Mouse (Mus musculus): ENCODE measurements around the gene Zfp663. TPM values are rescaled to one million over a fixed set of nuclear protein-coding genes. Genes with fewer than 3 reads are reported as not detected.

Zfp663 gene
- total RNA-seq, 2 experiments from 2014 or later = 0.50 TPM; not detected in 1

DNA sequence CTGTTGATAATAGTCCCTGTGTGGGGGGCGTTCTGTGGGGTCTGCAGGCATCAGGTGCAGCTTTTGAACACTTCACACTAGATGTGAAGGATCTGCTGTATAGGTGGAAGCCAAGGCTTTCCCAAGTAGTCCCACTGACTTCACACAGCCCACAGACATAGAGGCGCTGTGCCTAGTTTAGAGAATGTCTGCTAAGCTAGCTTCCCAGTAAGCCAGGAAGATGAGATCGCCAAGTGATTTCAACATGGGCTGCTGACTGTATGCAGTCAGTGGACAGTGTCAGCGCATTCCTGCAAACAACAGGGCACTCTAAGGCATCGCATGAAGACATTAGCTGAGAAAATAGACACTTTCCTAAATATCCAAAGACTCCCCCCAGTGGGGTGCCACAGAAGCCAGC is 6.9 kb upstream of the Zfp663 start:
- intact Hi-C loops (cut with DNase I) = no loop called here
- peak in 1 of 2 experiments; percentile 53 for DNase-seq (ENCODE audit: low spot score in 2 of 2)

DNA sequence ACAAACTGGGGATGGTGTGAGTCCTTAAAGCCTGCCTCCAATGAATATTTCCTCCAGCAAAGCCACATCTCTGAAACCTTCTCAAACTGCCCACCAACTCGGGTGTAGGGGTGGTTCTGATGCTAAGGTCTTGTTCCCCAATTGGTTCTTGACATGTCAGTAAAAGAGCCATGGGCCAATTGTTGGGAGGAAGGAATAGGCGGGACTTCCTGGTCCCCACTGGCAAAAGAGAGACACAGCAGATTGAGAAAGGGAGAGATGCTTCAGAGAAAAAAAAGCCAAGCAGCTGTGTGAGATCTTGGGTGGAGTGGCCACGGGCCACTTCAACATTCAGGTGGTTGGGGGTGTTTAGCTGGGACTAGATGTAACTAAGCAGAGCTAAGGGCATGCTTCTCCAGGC is 2.5 kb upstream of the Zfp663 start:
- DNase-seq (ENCODE audit: low spot score in 2 of 2) = peak; percentile 42 to 75
- intact Hi-C loops (cut with DNase I) = no loop called here

DNA sequence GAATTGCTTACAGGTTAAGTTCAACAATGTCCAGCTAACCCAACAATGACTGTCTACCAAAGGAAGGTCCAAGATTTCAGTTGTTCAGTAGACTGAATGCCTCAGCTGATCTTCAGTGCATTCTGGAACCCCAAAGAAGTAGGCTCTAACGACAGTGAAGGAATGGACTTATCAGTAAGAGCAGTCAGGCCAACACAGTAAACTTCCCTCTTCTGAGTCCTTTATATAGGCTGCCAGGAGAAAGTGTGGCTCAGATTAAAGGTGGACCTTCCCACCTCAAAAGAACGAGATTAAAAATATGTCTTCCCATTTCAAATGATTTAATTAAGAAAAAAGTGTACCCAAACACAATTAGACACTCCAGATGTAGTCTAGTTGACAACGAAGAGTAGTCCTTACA is 1.8 kb upstream of the Zfp663 start:
- intact Hi-C loops (cut with DNase I) = no loop called here

DNA sequence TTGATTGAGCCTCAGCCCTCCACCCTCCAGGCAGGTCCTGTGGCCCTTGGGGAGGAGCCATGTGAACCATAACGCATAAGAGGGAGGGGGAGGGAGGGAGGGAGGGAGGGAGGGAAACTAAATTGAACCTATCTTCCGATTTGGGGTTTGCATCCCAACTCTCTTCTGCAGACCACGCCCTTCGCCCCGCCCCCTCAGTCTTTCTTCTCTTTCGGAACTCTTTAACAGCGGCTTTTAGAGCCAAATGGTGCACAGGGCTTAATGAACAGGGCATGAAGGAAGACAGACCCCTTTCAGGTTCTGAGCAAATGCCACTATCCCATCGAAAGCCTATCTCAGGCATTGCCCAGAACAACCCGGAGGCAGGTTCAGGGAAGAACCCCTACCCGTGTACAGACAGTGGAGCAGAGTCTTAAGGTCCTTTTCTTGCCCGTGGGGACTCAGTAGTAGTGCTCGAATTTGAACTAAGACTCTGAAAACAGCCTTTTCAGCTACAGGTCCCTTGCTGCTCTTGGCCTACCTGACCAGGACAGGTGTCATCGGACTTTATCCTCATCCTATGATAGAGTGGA is 575 bp downstream of the Zfp663 start:
- no peak for DNase-seq (ENCODE audit: low spot score in 2 of 2)
- intact Hi-C loops (cut with DNase I) = no loop called here

More for the DNA sequence above, 1.8 kb upstream of the Zfp663 start:
- DNase-seq (ENCODE audit: low spot score in 2 of 2) = no peak

DNA sequence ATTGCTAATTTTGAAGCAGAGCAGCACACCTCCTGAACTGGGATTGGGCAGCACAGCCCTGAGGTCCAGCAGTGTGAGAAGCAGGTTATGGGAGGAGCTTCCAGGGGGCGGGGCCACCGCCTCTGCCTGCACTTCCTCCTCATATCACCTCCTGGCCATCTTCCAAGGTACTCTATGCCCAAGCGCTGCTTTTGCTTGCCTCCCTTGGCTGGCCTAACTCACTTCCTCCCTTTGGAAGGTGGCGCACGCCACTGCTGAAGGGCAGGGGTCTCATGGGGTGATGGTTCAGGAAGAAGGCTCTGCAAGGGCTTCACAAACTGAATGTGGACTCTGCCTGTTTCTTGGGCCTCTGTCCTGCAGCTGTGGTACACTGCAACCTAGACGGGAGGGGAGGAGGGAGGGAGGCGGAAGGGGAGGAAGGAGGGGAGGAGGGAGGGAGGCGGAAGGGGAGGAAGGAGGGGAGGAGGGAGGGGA is 1.4 kb downstream of the Zfp663 start:
- intact Hi-C loops (cut with DNase I) = no loop called here
- DNase-seq (ENCODE audit: low spot score in 2 of 2) = no peak

DNA sequence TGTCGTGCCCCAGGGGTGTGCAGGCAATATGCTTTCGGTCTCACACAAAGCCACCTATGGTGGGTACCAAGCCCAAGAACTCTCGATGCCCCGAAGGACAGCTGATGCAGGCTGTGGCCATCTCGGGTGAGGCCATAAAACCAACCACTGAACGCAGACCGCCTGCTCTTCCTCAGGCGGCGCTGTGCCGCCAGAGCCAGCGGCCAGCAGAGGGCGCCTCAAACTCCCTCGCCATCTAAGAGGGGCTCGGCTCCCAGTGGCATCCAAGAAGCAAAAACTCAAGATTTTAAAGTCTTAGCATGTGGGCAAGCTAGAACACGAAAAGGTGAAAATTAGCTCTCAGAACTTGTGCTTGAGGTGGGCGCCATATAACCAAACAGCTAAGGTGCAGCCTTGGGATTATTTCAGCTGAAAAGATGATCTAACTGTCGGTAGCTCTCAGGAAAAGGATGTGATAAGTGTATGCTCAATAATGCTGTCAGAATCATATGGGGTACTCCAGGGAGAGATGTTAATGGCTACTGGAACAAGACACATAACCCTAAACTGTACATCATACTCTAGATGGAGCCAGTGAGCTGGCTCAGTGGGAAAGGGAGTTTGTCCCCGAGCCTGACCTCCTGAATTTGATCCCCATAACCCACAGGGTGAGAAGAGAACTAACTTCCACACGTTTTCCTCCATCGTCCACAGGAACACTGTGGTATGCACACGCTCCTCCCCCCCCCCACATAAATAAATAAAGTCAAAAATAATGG is 4.0 kb downstream of the Zfp663 start:
- intact Hi-C loops (cut with DNase I) = loop anchor here (1.0 to 5.0 kb wide), 4 partner anchors 44 to 407 kb away; partner anchors contain the start of gene Cdh22
- DNase-seq (ENCODE audit: low spot score in 2 of 2) = peak in 1 of 2 experiments; percentile 51

DNA sequence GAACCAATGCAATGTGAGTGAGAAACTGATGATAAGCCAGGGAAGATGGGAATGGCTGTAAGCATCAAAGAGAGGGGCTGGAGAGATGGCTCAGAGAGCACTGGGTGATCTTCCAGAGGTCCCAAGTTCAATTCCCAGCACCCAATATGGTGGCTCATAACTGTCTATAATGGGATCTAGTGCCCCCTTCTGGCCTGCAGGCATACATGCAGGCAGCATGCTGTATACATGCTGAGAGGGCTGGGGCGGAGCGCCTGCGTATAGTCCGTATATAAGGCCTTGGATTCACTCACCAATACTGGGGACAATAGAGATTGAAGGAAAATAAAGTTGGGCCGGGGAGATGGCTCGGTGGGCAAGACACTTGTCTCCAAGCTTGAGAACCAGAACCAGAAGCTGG is 5.2 kb downstream of the Zfp663 start:
- intact Hi-C loops (cut with DNase I) = loop anchor here (5.0 kb wide), 2 partner anchors 131 to 406 kb away; partner anchors contain the start of gene Cdh22
- no peak for DNase-seq (ENCODE audit: low spot score in 2 of 2)

DNA sequence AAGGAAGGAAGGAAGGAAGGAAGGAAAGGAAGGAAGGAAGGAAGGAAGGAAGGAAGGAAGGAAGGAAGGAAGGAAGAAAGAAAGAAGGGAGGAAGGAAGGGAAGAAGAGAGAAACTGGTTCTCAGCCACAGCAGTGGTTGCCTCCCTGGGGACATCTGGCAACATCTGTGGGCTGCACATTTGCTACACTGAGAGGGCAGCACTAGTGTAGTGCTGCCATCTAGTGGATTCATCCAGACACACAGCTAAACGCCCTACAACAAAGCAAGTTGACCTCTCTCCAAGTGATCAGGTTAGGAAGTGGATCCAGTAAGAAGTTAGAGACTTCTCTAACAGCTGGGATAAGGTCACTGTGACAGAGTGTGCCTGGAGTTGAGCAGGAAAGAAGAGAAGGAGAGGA is 7.7 kb downstream of the Zfp663 start:
- DNase-seq (ENCODE audit: low spot score in 2 of 2) = peak; percentile 44 to 56
- intact Hi-C loops (cut with DNase I) = loop anchor here (2.0 to 5.0 kb wide), 3 partner anchors 129 to 404 kb away; partner anchors contain the start of gene Cdh22

DNA sequence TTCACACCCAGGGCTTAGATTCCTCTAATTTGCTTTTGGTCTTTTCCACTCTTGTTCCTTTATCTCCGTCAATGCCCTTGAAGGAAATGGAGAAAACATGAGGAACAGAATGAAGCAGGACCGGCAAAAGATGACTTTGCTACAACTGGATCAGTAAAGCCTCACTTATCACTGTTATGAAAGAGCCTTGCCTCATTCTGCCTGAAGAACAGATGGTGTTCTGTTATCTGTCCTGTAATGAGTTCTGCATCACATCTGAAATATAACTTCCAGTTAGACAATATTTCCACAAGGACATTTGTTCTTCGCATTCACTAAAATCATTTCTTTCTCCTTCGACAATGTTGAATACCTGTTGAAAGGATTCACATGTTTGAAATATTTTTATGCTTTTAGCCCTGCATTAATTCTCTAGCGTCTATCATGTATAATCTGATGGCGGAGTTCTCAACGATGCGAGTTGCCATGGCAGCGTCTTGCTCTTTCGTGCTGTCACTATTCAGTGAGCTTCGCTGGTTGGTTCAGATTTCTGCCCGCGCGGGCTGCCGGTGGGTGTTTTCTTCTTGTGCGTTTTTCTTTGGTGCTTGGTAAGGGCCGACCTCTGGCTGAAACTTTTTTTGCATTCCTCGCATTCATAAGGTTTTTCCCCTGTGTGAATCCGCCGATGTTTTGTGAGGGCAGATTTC is 16.6 kb downstream of the Zfp663 start:
- peak; percentile 50 to 63 for DNase-seq (ENCODE audit: low spot score in 2 of 2)
- intact Hi-C loops (cut with DNase I) = no loop called here

DNA sequence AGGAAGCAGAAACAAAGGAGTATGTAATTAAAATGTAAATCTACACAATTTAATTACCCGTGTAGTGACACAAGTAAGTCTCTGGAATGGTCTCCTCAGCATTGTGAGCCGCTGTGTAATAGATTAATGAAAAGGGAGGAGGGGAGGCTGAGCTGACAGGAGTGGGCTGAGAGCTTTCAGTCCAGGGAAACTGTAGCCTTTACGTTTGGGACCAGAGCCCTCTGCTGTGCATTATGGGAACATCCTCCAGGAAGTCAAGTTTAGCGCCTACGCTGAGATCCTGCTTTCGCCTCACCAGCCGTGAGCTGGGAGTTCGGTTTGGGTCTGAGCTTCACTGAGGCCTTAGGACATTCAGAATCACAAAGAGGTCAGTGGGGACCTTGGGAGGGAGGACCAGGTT is 19.1 kb downstream of the Zfp663 start:
- DNase-seq (ENCODE audit: low spot score in 2 of 2) = peak; percentile 42 to 73
- intact Hi-C loops (cut with DNase I) = no loop called here

DNA sequence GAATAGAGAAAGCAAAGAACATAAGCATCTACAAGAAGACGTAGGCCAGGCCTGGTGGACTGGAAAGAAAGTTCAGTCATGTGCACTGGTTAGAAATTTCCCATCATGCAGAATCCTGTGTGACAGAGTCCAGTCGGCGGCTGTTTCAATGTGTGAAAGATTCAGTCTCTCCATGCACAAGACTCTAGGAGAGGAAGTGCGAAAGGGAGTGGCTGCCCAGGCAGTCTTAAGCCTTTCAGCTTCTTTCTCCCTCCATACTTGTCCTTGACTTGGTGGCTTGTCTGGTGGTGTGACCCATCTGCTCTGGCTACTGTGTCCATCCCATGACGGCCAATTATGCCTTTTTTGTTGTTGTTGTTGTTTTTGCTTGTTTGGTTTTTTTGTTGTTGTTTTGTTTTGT is 22.3 kb downstream of the Zfp663 start:
- DNase-seq (ENCODE audit: low spot score in 2 of 2) = no peak
- intact Hi-C loops (cut with DNase I) = no loop called here

DNA sequence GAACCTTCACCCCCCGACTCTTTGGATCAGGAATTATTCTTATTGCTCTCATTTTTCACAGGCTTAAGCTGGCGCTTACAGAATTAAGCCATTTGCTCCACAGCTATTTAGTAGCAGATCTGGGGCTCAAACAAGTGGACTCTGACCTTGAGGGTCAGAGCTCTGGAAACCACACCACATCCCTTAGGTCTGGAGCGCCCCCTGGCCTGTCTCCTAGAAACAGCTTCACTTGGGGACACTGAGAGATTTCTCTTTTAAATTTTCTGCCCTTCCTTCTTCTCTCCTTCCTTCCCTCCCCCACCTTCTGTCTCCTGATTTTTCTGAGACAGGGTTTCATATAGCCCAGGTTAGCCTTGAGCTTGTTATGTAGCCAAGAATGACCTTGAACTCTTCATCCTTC is 31.3 kb downstream of the Zfp663 start:
- no peak for DNase-seq (ENCODE audit: low spot score in 2 of 2)
- intact Hi-C loops (cut with DNase I) = no loop called here

DNA sequence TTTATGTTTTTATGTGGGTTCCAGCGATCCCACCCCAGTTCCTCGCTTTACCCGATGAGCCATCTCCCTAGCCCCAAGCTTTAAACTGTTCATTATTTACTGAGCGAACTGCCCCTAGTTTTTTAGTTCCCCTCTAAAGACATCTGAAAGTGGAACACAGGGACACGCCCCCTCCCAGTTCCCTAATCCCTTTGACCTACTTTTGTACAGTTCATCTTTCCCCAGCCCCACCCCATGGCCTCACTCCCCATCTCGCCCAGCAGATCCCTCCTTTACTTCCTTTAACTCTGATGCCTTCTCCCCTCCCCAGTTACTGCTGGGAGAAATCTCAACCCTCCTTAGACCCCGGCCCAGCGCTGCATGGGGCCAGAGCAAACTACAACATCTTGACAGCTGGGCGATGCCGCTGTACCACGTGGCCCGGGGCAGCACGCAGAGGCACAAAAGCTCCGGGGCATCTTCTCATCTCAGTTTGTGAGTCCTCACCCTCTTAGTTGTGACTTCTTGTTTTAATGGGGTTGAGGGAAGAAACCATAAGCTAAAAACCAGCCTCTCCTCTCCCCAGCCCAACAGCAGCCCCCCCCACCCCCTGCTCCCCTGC is 35.8 kb downstream of the Zfp663 start:
- DNase-seq (ENCODE audit: low spot score in 2 of 2) = peak in 1 of 2 experiments; percentile 13
- intact Hi-C loops (cut with DNase I) = no loop called here

DNA sequence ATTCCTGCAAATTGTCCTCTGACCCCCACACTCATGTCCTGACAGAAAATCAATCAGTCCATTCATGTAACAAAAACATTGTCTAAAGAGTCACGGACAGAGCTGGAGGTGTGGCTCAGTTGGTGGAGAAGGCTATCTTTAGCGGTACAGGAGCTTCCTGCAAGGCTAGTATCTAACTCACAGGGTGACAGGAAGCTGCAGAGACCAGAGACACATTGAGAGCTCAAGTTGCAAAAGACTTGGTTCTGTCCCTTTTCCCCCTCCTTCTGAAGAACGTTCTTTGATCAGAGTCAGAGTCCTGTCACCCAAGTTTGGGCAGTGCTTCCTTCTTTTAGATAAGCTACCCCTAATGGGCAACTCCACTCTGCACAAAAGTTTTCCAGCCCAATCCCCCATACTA is 38.8 kb downstream of the Zfp663 start:
- no peak for DNase-seq (ENCODE audit: low spot score in 2 of 2)
- intact Hi-C loops (cut with DNase I) = no loop called here

DNA sequence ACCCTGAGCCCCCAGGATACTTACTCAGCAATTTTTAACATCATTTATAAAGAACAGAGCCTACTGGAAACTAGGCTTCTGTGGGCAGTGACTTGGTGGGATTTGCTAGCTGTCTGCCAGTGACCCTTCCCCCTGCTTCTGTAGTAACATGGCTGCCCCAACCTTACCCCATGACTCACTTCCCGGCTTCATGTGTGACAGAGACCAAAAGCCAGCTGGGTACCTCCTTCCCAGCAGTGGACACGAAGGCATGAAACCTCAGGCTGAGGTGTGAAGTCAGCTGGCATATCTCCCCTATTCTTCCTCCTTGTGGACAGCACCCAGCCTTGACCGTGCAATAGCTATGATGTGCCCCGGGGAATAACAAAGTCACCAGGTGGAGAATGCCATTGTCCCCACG is 39.8 kb downstream of the Zfp663 start:
- no peak for DNase-seq (ENCODE audit: low spot score in 2 of 2)
- intact Hi-C loops (cut with DNase I) = no loop called here

DNA sequence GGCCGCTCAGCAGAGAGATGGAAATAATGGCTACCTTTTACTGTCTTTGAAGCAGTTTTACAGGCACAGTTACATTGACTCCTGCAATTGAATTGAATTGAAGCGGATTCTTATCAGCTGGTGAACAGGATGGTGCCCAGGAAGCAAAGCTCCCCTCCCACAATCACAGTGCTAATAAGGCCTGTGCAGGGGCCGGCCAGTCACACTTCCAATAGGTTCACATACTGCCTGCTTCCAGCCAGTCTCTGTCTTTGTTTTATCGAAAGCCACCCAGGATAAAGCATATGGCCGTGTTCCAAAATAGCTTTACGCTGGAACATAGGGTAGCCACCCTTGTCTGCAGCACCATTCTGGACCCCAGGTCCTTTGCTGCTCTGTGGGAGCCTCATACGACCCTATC is 41.1 kb downstream of the Zfp663 start:
- intact Hi-C loops (cut with DNase I) = no loop called here
- DNase-seq (ENCODE audit: low spot score in 2 of 2) = no peak

DNA sequence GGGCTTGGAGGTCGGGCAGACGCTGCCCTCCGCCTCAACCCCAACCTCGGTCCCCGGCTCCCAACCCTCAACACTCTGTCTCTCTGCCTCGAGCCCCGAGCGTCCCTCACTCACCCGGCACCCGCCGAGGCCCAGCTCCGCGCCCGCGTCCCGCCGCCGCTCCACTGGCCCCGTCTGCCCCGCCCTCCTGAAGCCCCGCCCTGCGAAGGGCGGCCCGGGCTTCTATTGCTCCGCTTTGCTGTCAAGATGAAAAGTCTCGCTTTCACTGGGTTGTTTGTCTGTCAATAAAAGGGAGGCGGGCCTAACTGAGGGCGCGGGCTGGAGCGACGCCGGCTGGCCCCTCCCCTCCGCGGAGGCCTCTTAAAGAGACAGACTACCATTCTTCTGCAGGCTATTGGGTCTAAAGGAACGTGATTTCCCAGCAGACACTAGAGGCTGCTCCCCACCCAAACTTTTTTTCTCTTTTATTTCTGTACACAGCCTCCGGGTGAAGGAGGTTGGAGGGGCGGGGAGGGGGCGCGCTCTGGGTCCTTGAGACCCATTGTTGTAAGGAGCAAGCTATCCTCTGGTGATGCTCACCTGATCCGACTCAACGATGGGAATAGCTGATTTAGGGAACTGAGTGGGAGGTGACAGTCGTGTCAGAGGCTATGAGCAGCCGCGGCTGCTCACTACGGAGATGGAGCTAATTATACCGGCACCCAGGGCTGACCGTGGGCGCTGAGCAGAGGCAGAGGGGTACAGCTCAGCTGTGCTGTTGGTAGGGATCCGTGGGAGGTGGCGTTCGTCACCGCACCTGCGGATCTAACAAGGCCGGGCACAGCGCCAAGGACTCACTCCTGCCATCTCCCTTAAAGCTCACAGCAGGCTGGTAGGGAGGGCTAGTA is 42.0 kb downstream of the Zfp663 start, which contains the start of gene Elmo2:
Gene Elmo2, minus strand, starts transcription at position 176 of the 887 bp plus-strand sequence.
- DNase-seq (ENCODE audit: low spot score in 2 of 2) = peak; percentile 98 to 99
- intact Hi-C loops (cut with DNase I) = loop anchor here (1.0 kb wide), 1 partner anchor 38 kb away; no protein-coding TSS in a partner anchor

DNA sequence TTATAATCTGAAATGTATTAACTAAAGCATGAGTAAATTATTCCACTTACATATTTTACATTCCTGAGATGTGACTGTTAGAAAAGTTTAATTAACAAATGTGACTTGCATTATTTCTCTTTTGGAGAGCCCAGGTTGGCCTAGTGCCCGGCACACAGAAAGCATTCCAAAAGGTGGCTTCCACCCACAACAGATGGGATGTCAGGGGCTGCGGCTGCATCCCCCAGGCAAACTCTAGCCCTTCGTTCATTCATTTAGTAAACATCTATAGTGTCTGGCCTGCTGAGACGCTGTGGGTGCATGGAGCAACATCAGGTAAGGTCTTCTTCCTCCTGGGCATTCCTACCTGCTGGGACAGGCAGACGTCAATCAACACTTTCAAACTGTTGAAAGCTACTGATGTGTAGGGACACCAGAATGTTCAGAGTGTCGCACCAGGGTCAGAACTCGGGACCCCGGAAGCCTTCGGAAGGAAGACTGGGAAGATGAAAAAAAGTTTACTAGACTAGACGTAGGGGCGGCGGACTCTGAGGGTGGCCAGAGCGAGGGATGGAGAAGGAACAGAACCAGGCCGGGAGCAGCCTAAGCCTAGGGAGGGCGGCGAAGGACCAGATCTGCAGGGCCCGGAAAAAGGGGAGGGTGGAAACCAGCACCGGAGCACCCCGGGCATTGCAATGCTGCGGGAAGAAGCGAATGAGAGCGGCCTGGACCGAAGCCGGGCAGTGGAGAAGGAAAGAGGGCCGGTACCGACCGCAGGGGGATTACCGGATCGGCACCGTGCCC is 42.8 kb downstream of the Zfp663 start:
- intact Hi-C loops (cut with DNase I) = loop anchor here (1.0 kb wide), 1 partner anchor 37 kb away; no protein-coding TSS in a partner anchor
- DNase-seq (ENCODE audit: low spot score in 2 of 2) = no peak

Data from left cerebral cortex, postnatal 25 days (tissue).